Mouse (Mus musculus) ES-Bruce4 (cell line): ENCODE results near the gene Gm45902. TPM values are rescaled to one million over a fixed set of nuclear protein-coding genes. Genes with fewer than 3 reads are reported as not detected.

Experiments used
- H3K27ac ChIP-seq: 2 replicates; pipeline ENCODE4 v1.5.1; 2012; ENCODE audit warnings: low read length, inconsistent platforms; ENCODE audit not compliant: insufficient read depth
- H3K27me3 ChIP-seq: 2 replicates; pipeline ENCODE4 v1.6.1; 2012; ENCODE audit warnings: mild to moderate bottlenecking, low read length, inconsistent platforms; ENCODE audit not compliant: control insufficient read depth, poor library complexity, insufficient read depth, severe bottlenecking
- H3K36me3 ChIP-seq: 2 replicates; pipeline ENCODE4 v1.6.1; 2012; ENCODE audit warnings: inconsistent platforms, mild to moderate bottlenecking, low read length, moderate library complexity; ENCODE audit not compliant: control insufficient read depth, poor library complexity, insufficient read depth, severe bottlenecking
- H3K4me1 ChIP-seq: one replicate; pipeline ENCODE4 v1.8.1; 2011; ENCODE audit warnings: low read length; ENCODE audit not compliant: control insufficient read depth, insufficient read depth
- H3K4me3 ChIP-seq: 2 replicates; pipeline ENCODE4 v1.5.1; 2011; ENCODE audit warnings: low read depth, mild to moderate bottlenecking, low read length
- H3K9ac ChIP-seq: 2 replicates; pipeline ENCODE4 v1.6.1; 2012; ENCODE audit warnings: low read depth, mild to moderate bottlenecking, inconsistent platforms; ENCODE audit not compliant: poor library complexity, severe bottlenecking
- H3K9me3 ChIP-seq: replicated peaks from 2 replicates; pipeline ENCODE4 v1.6.1; 2012; ENCODE audit warnings: mild to moderate bottlenecking, low read length, inconsistent platforms; ENCODE audit not compliant: control insufficient read depth, poor library complexity, insufficient read depth, severe bottlenecking
- CTCF ChIP-seq: IDR thresholded peaks from one replicate; pipeline ENCODE4 v1.8.1; 2011; ENCODE audit warnings: low read depth, low read length
- EP300 ChIP-seq: IDR thresholded peaks from 2 replicates; pipeline ENCODE4 v1.6.1; 2011; ENCODE audit warnings: low read depth, low read length; ENCODE audit not compliant: insufficient read depth
- POLR2A ChIP-seq: IDR thresholded peaks from one replicate; pipeline ENCODE4 v1.8.1; 2011; ENCODE audit warnings: low read length; ENCODE audit not compliant: insufficient read depth
- polyA plus RNA-seq: library from polyadenylated mRNA; stranded (reverse); fragments of >200 nt; gene quantifications from 2 replicates; pipeline ENCODE4 v1.2.4, GENCODE M21; 2011; ENCODE audit warnings: low read depth; ENCODE audit not compliant: missing spikeins, insufficient read depth, insufficient read length

The Gm45902 gene
- polyA plus RNA-seq, 1 experiment, result 4.7 TPM

DNA sequence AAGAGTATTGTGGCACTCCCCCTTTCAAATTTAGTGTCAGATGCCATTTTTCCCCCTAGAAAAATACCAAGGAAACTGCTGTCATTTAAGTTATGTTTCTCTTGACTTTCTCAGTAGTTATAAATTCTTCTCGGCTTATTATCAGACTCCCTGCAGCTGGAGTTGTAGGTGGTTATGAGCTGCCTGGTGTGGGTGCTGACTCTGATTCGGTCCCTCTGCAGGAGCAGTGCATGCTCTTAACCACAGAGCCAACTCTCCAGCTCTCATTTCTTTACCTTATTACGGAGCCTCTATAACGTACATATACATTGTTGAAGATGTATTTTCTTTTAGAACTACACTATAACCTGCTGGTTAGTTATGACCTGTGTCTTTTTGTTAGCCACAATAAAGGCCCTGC lies 10.0 kb upstream of the Gm45902 start:
- no peaks in the 10 kb centered on the region for H3K9me3 ChIP-seq
- no peaks in the 10 kb centered on the region for H3K4me1 ChIP-seq
- no peaks in the 10 kb centered on the region for H3K36me3 ChIP-seq
- TF ChIP-seq POLR2A (no peak), EP300 (no peak), CTCF (no peak)
- no peak overlapping the region for H3K27ac ChIP-seq
- no peak overlapping the region for H3K4me3 ChIP-seq
- H3K9ac ChIP-seq, result no peak overlapping the region
- no peaks in the 10 kb centered on the region; the same call in 1 of the 2 replicates for H3K27me3 ChIP-seq

- H3K4me3 ChIP-seq, result peak overlapping the region; percentile 79
- H3K9me3 ChIP-seq, result no peaks in the 10 kb centered on the region
- TF ChIP-seq CTCF (no peak), POLR2A (no peak), EP300 (no peak)
- peaks cover 31% of the 10 kb centered on the region for H3K36me3 ChIP-seq
- no peaks in the 10 kb centered on the region for H3K27me3 ChIP-seq
- no peaks in the 10 kb centered on the region for H3K4me1 ChIP-seq
- peak overlapping the region; percentile 80 for H3K9ac ChIP-seq
- H3K27ac ChIP-seq, result no peak overlapping the region
These were observed 514 bp downstream of the Gm45902 start for GRCm38 (mm10) chr2:3512076-3512475.

DNA sequence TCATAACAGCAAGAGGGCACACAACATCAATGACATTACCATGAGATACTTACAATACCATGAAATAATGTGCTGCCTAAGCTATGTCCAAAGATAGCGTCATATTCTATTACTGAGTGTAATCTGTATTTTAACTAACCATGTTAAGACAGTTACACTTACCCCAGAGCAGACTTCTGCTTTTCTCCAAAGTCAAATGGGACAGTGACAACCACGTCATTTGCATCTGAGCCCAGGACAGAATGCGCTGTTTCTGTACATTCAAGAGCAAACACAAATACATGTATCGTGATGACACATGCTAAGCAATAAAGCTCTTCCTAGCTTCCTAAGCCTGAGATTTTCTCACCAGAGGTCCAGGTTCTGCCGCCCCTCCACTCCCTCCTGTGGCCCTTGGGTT lies 11.7 kb downstream of the Gm45902 start:
- Histone ChIP-seq H3K9ac (no peak overlapping the region), H3K27me3 (no peaks in the 10 kb centered on the region), H3K4me1 (no peaks in the 10 kb centered on the region), H3K27ac (no peak overlapping the region), H3K36me3 (peaks cover 46% of the 10 kb centered on the region), H3K9me3 (no peaks in the 10 kb centered on the region), H3K4me3 (no peak overlapping the region)
- TF ChIP-seq CTCF (no peak), POLR2A (no peak), EP300 (no peak)

DNA sequence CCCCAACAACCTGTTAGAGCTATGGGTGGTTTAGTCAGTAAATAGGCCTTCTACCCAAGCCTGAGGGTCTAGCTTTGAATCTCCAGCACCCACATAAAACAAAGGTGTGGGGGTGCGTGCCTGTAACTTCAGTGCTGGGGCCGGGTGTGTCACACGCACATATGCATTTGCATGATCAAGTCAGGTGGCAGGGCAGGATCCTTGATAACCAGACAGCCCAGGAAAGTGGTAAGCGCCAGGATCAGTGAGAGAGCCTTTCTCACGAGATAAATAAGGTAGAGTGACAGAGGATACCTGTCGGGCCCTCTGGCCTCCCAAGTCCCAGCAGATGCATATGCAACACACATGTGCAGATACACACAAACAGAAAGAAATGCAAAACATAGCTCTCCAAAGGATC lies 13.0 kb downstream of the Gm45902 start:
- H3K27me3 ChIP-seq, result no peaks in the 10 kb centered on the region
- H3K9ac ChIP-seq, result no peak overlapping the region
- H3K4me3 ChIP-seq, result no peak overlapping the region
- no peak overlapping the region for H3K27ac ChIP-seq
- no peak for TF ChIP-seq CTCF
- TF ChIP-seq EP300, result no peak
- TF ChIP-seq POLR2A, result no peak
- no peaks in the 10 kb centered on the region for H3K4me1 ChIP-seq
- peaks cover 55% of the 10 kb centered on the region for H3K36me3 ChIP-seq
- no peaks in the 10 kb centered on the region for H3K9me3 ChIP-seq

DNA sequence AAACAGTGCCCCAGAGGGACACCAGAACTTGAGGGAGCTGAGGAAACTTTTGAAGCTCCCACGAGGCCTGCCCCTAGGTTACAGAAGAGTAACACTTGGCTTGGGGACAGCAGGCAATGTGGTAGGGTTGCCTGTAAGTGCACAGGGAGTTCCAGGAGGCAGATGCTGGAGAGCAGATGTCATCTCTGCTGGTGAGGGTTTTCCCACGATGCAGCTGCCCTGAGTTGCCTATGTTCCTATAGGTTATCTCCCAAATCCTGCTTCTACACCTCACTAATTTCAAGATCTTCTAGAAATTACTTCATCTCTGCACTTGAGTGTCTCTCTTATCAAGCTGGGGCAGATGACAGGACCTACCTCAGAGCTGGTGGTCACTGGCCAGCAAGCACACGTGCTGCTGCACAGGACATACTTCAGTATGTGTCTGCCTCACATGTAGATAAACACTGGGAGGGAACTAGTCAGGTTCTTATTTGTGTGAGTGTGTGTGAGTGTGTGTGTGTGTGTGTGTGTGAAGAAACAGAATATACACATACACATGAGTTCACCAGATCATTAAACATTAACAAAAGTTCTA lies 18.7 kb downstream of the Gm45902 start:
- H3K9ac ChIP-seq, result no peak overlapping the region
- no peaks in the 10 kb centered on the region for H3K4me1 ChIP-seq
- H3K9me3 ChIP-seq, result peaks cover 22% of the 10 kb centered on the region
- TF ChIP-seq CTCF, result no peak
- no peak for TF ChIP-seq POLR2A
- no peak for TF ChIP-seq EP300
- peaks cover 67% of the 10 kb centered on the region for H3K36me3 ChIP-seq
- no peaks in the 10 kb centered on the region for H3K27me3 ChIP-seq
- no peak overlapping the region for H3K4me3 ChIP-seq
- H3K27ac ChIP-seq, result no peak overlapping the region

- Histone ChIP-seq H3K36me3 (peaks cover 41% of the 10 kb centered on the region), H3K9ac (no peak overlapping the region), H3K9me3 (peaks cover 27% of the 10 kb centered on the region), H3K27ac (no peak overlapping the region), H3K4me1 (no peaks in the 10 kb centered on the region), H3K4me3 (no peak overlapping the region), H3K27me3 (no peaks in the 10 kb centered on the region)
- TF ChIP-seq CTCF (no peak), EP300 (no peak), POLR2A (no peak)
These were observed 22.8 kb downstream of the Gm45902 start for GRCm38 (mm10) chr2:3489816-3490215.
